Mouse (Mus musculus) neutrophil, adult 5-6 weeks (primary cell): Measurements from ENCODE around the gene Iqsec1. TPM values are rescaled to one million over a fixed set of nuclear protein-coding genes. Genes with fewer than 3 reads are reported as not detected.

Experiments
- ATAC-seq: fragments of 151-379, 151-347 bp; 2 replicates; pipeline ENCODE4 v1.8.0; 2017; ENCODE audit warnings: mild to moderate bottlenecking, moderate TSS enrichment; ENCODE audit not compliant: insufficient number of reproducible peaks, poor library complexity, low FRiP score, severe bottlenecking; ENCODE audit errors: extremely low read depth
- total RNA-seq: library from RNA; stranded (forward); fragments of 200-1000 nt; gene quantifications from 2 replicates; pipeline ENCODE4 v1.2.3, GENCODE M21; 2017

Iqsec1 gene
- total RNA-seq, 1 experiment from 2014 or later, result 167 TPM

GRCm38 (mm10) chr6:90829536-90829935, 158.9 kb downstream of the Iqsec1 start:
- ATAC-seq, result no peak

GRCm38 (mm10) chr6:90825063-90825462, 163.4 kb downstream of the Iqsec1 start:
- ATAC-seq, result peak; percentile 96

GRCm38 (mm10) chr6:90823322-90823721, 165.2 kb downstream of the Iqsec1 start:
- no peak for ATAC-seq

- no peak for ATAC-seq
These were observed 166.4 kb downstream of the Iqsec1 start for GRCm38 (mm10) chr6:90821916-90822602.

- peak; percentile 43; the same call in 1 of the 2 replicates for ATAC-seq
These were observed 168.6 kb downstream of the Iqsec1 start for GRCm38 (mm10) chr6:90819880-90820279.

- ATAC-seq, result peak; percentile 53; the same call in 1 of the 2 replicates
These were observed 169.5 kb downstream of the Iqsec1 start for GRCm38 (mm10) chr6:90818956-90819355.

GRCm38 (mm10) chr6:90816551-90816950, 171.9 kb downstream of the Iqsec1 start:
- ATAC-seq, result no peak

GRCm38 (mm10) chr6:90815341-90815740, 173.1 kb downstream of the Iqsec1 start:
- no peak for ATAC-seq

GRCm38 (mm10) chr6:90813526-90813925, 175.0 kb downstream of the Iqsec1 start:
- ATAC-seq, result no peak

GRCm38 (mm10) chr6:90812584-90812983, 175.9 kb downstream of the Iqsec1 start:
- ATAC-seq, result no peak

GRCm38 (mm10) chr6:90812072-90812471, 176.4 kb downstream of the Iqsec1 start:
- no peak for ATAC-seq

GRCm38 (mm10) chr6:90810576-90810975, 177.9 kb downstream of the Iqsec1 start:
- ATAC-seq, result no peak

- peak; percentile 74 for ATAC-seq
These were observed 178.5 kb downstream of the Iqsec1 start for GRCm38 (mm10) chr6:90809960-90810362.

- ATAC-seq, result no peak
These were observed 179.2 kb downstream of the Iqsec1 start for GRCm38 (mm10) chr6:90809077-90809840.

- no peak for ATAC-seq
These were observed 179.9 kb downstream of the Iqsec1 start for GRCm38 (mm10) chr6:90808544-90808943.

- ATAC-seq, result no peak
These were observed 180.4 kb downstream of the Iqsec1 start for GRCm38 (mm10) chr6:90808134-90808533.

- ATAC-seq, result 0 out of 2 replicates have a peak, but pooled peaks have one; percentile 14
These were observed 180.9 kb downstream of the Iqsec1 start for GRCm38 (mm10) chr6:90807581-90807980.

- no peak for ATAC-seq
These were observed 181.7 kb downstream of the Iqsec1 start for GRCm38 (mm10) chr6:90806743-90807142.

GRCm38 (mm10) chr6:90805101-90805500, 183.4 kb downstream of the Iqsec1 start:
- ATAC-seq, result no peak

GRCm38 (mm10) chr6:90804646-90805045, 183.8 kb downstream of the Iqsec1 start:
- no peak for ATAC-seq
